Mouse (Mus musculus) cerebellum, adult 2 months (tissue): Measurements from ENCODE around the gene Ckap4. TPM values are rescaled to one million over a fixed set of nuclear protein-coding genes. Genes with fewer than 3 reads are reported as not detected.

Experiments used
- DNase-seq, 2 experiments: peaks; one replicate each; pipeline ENCODE4 v3.0.0; 2021
- H3K27ac ChIP-seq: fragments of 200-500 bp; 2 replicates; pipeline ENCODE4 v1.5.1; 2012; ENCODE audit warnings: low read length, control low read depth, inconsistent platforms; ENCODE audit not compliant: insufficient read depth
- H3K27me3 ChIP-seq: fragments of 200-500 bp; 2 replicates; pipeline ENCODE4 v1.6.1; 2012; ENCODE audit warnings: inconsistent platforms, mild to moderate bottlenecking, low read length, moderate library complexity; ENCODE audit not compliant: control insufficient read depth, insufficient read depth
- H3K4me1 ChIP-seq: fragments of 200-500 bp; 2 replicates; pipeline ENCODE4 v1.6.1; 2011; ENCODE audit warnings: low read length; ENCODE audit not compliant: control insufficient read depth, insufficient read depth
- H3K4me3 ChIP-seq: fragments of 200-500 bp; replicated peaks from 2 replicates; pipeline ENCODE3; 2011; ENCODE audit warnings: mild to moderate bottlenecking, low read depth, low read length, control low read depth; ENCODE audit not compliant: insufficient read depth
- CTCF ChIP-seq: fragments of 200-500 bp; IDR thresholded peaks from 2 replicates; pipeline ENCODE4 v1.5.1; 2011; ENCODE audit warnings: low read depth, mild to moderate bottlenecking, control low read depth, low read length, moderate library complexity, borderline replicate concordance; ENCODE audit not compliant: insufficient read depth
- POLR2A ChIP-seq: fragments of 200-500 bp; IDR thresholded peaks from 2 replicates; pipeline ENCODE4 v1.6.1; 2011; ENCODE audit warnings: low read length, control low read depth, borderline replicate concordance; ENCODE audit not compliant: insufficient read depth
- WGBS: fragments of 180-500 bp; shearing (Covaris S2); methylation state at CpG from one replicate; pipeline ENCODE4 v1.1.7; 2018; 5-methylcytosine and 5-hydroxymethylcytosine counted together
- polyA plus RNA-seq: library from polyadenylated mRNA; depleted of rRNA; stranded (reverse); fragments of >200 nt; gene quantifications from 2 replicates; pipeline ENCODE4 v1.2.3, GENCODE M21; 2012; rRNA removed

Ckap4 gene
- polyA plus RNA-seq, result 20.4 and 21.0 TPM in 2 replicates

DNA sequence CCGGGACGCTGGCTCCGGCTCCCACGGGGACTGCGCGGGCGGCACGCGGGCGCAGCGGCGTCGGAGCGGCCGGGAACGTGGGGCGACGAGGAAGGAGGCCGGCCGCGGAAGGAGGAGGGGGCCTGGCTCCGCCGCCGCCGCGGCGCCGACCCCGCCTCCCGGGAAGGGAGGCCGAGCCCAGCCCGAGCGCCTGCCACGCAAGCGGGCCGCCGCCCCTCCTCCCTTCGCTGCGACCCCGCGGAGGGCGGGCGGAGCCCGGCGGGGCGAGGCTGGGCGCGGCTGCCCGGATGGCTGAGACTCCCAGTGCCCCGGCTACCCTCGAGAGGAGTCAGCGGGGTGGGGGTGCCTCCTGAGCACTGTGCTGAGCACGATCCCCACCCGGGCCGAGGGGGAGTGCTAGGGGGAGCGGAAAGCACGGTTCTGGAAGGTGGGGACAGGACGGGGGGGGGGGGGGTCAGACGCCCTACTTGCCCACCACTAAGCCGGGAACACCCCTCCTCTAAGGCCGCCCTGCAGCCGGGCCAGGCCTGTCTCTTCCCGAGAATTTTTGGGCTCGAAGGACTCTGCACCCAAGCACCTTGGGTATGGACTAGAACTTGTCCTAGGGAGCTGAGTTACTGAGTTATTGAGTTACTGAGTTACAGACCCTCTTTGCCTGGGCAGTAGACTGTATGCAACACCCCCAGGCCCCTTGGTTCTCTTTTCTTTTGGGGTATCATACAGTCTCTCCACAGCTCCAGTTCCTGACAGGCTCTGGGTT, at the start of gene Ckap4:
TSS of gene Ckap4 (minus strand) at position 151 of the 760 bp plus-strand sequence.
- peak; percentile 60 to 61 for DNase-seq
- no peaks in the 10 kb centered on the region for H3K27me3 ChIP-seq
- peaks cover 13% of the 10 kb centered on the region for H3K4me1 ChIP-seq
- WGBS, result 2% methylated on average over 48 of the region's 64 CpGs
- H3K4me3 ChIP-seq, result peak within 1 kb of the TSS; percentile 56
- TF ChIP-seq POLR2A (0 out of 2 replicates have a peak, but pooled peaks have one; percentile 33), CTCF (no peak)
- H3K27ac ChIP-seq, result peak within 1 kb of the TSS; percentile 73

DNA sequence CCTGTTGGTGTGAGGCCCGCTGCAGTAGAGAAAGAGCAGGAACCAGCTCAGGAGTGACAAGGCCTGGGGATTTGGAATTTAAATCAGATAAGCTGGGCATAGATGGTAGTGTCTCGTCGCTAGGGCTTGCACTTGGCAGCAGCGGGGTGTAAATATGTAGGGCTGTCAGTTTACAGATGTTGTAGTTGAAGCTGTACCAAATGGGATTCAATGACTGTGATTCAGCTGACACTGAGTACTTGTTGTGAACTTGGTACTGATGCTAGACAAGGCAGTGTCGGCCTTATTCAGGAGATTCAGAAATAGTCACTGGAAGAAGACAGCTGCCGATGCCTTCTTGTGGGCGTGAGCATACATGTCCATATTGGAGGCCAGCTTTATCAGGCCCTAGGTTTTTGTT, 48.4 kb upstream of the Ckap4 start:
- WGBS, result 65% methylated on average over 7 of the region's 7 CpGs
- DNase-seq, result no peak
- no peak overlapping the region for H3K27ac ChIP-seq
- H3K27me3 ChIP-seq, result no peaks in the 10 kb centered on the region
- TF ChIP-seq CTCF (no peak), POLR2A (no peak)
- H3K4me3 ChIP-seq, result no peak overlapping the region
- peaks cover 13% of the 10 kb centered on the region; the same call in 1 of the 2 replicates for H3K4me1 ChIP-seq

DNA sequence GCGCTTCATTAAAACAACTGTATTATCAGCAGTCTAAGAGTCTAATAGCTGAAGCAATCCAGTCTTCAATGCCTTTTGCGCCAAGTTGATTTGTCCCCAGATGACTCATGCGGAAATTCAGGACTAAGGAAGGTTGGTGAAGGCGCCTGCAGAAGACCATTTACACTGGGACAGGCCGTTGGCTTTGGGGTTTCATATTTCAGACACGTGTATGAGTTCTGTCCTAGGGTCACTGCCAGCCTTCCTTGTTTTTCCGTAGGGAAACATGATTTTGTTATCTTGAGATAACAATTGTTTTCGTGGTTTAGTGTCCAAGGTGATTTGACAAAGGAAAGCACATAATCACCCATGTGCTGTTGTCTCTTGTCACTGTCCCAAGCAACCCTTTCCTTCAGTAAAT, 47.3 kb upstream of the Ckap4 start:
- no peak for DNase-seq
- H3K4me3 ChIP-seq, result no peak overlapping the region
- WGBS, result 78% methylated on average over 8 of the region's 8 CpGs
- no peaks in the 10 kb centered on the region for H3K27me3 ChIP-seq
- no peak overlapping the region for H3K27ac ChIP-seq
- TF ChIP-seq CTCF (no peak), POLR2A (no peak)
- H3K4me1 ChIP-seq, result peaks cover 13% of the 10 kb centered on the region; the same call in 1 of the 2 replicates

DNA sequence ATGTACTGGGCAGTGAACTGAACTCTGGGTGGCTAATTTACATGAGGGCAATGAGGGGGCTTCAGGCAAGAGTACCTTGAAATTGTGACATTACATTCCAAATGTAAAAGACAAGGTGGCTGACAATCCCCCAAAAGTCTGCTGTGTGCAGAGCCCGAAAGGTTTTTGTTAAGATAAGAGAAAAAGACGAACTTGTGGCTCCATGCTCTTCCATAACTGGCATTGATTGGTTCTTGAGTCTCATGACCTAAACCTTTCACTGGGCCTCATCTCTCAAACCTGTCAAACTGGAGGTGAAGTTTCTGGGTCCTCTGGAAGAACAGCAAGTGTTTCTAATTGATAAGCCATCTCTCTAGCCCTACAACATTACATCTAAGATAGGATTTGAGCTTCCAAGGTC, 45.7 kb upstream of the Ckap4 start:
- no peaks in the 10 kb centered on the region for H3K27me3 ChIP-seq
- H3K27ac ChIP-seq, result no peak overlapping the region
- H3K4me1 ChIP-seq, result peaks cover 13% of the 10 kb centered on the region; the same call in 1 of the 2 replicates
- DNase-seq, result no peak
- 86% methylated on average over 2 of the region's 2 CpGs for WGBS
- TF ChIP-seq POLR2A (no peak), CTCF (no peak)
- no peak overlapping the region for H3K4me3 ChIP-seq

DNA sequence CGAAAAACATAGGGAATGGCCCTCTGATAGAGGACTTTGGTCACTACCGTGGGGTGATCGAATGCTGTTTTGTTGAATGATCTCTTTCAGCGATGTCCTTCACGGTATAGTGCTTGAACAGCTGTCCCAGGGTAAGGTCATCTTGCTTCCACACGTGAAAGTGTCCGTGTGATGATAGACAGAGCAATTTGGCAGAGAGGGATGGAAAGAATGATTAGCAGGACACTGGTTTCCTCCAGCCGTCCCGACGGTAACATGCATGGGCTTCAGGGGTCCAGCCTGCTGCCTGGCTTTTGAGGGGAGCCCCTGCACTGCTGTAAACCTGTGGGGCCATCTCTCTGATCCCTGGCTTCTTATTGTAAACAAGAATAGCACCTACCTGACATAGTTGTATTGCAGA, 44.9 kb upstream of the Ckap4 start:
- no peak for DNase-seq
- Histone ChIP-seq H3K27ac (no peak overlapping the region), H3K4me3 (no peak overlapping the region), H3K4me1 (peaks cover 13% of the 10 kb centered on the region; the same call in 1 of the 2 replicates), H3K27me3 (no peaks in the 10 kb centered on the region)
- WGBS, result 69% methylated on average over 10 of the region's 10 CpGs
- TF ChIP-seq CTCF (no peak), POLR2A (no peak)

DNA sequence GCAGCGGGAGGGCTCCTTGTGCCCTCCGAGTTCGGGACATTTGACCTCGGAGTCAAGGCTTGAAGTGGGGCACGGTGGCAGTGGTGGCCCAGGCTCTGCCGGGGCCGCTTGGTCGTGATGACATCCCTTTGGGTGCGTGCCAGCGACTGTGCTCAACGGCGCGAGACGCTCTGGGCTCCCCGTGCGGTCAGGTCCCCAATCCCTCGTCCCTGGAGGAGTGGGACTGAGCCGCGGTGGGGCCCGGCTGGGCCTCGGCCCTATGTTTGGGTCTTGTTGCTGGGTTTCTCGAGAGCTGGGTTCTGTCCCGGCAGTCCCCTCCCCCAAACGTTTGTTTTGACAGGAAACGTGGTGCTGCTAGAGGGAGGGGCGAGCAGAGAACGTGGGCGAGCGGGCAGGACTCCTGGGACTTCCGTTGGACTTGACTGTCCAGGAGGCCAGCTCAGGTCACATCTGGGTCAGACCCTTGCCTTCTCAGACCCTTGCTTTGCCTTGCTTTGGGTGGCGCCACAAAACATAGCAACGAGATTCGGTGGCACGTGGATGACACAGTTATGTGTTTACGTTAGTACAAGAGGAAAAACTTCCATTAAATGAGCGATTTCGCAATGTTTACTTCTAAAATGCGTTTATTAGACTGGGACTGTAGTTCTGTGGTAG, 43.3 kb upstream of the Ckap4 start:
- 0 out of 2 replicates have a peak, but pooled peaks have one; percentile 33 for TF ChIP-seq POLR2A
- TF ChIP-seq CTCF, result no peak
- Histone ChIP-seq H3K4me1 (peaks cover 10% of the 10 kb centered on the region; the same call in 1 of the 2 replicates), H3K27me3 (no peaks in the 10 kb centered on the region), H3K4me3 (peak overlapping the region; percentile 85), H3K27ac (peak overlapping the region; percentile 94)
- 1% methylated on average over 38 of the region's 38 CpGs for WGBS
- peak; percentile 79 to 85 for DNase-seq

DNA sequence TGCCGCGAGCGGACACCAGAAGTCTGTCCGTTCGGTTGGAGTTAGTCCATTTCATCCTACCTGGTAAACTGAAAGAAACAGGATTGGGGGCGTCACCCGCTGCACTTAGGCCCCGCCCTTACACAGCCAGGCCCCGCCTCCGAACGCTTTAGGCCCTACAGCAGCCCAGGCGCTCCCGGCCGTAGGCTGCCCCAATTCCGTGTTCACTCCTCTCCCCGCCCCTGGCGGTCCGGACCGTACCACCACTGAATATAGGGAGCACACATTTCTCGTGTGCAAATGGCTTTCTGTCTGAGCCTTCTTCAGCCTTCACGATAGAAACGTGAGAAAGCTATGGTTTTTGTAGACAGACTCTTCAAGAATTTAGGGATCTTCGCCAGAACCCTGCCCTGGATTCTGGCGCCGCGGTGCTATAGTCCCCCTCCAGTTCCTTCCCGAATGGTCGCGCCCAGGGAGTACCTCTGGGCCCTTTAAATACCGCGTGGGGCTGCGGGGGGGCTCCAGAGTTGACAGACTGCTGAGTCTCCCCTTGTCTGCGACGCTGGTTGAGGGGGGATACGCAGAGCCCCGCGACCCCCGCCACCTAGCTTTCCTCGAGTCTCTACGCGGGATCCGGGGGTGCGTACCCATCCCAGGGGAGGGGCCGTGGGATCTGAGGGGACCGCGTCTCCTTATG, 42.7 kb upstream of the Ckap4 start, which contains the start of gene Tcp11l2:
TSS of gene Tcp11l2 (plus strand) at position 232 of the 676 bp plus-strand sequence.
- peak; percentile 95 to 97 for DNase-seq
- no peak for TF ChIP-seq CTCF
- TF ChIP-seq POLR2A, result peak; percentile 55; the same call in 1 of the 2 replicates
- Histone ChIP-seq H3K27me3 (no peaks in the 10 kb centered on the region), H3K4me1 (peaks cover 6% of the 10 kb centered on the region; the same call in 1 of the 2 replicates), H3K4me3 (peak within 1 kb of the TSS; percentile 85), H3K27ac (peak within 1 kb of the TSS; percentile 94)
- 1% methylated on average over 46 of the region's 46 CpGs for whole genome bisulfite sequencing

DNA sequence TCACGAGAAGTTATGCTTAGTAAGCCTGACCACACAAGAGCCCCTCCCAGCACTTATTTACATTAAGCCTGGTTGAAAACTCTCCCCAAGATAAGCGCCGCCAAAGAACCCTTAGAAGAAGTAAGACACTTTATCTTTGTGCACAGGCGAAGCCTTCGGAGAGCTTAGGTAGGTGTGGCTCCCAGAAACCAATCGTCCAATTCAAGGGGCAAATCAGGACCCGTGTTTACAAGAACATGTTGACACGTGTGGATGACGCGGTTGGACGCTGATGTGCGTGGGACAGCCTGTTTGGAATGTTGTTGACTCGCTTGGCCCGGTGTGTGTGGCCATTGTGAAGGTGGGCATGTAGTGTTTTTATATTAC, 42.1 kb upstream of the Ckap4 start:
- H3K4me3 ChIP-seq, result peak overlapping the region; percentile 85
- under 1% methylated on average over 14 of the region's 14 CpGs for WGBS
- no peaks in the 10 kb centered on the region for H3K27me3 ChIP-seq
- peaks cover 6% of the 10 kb centered on the region; the same call in 1 of the 2 replicates for H3K4me1 ChIP-seq
- 0 out of 2 replicates have a peak overlapping the region, but pooled peaks have one; percentile 27 for H3K27ac ChIP-seq
- TF ChIP-seq POLR2A (no peak), CTCF (no peak)
- no peak for DNase-seq
